Mouse (Mus musculus): ENCODE results near the gene Grap2.

The Grap2 gene

DNA sequence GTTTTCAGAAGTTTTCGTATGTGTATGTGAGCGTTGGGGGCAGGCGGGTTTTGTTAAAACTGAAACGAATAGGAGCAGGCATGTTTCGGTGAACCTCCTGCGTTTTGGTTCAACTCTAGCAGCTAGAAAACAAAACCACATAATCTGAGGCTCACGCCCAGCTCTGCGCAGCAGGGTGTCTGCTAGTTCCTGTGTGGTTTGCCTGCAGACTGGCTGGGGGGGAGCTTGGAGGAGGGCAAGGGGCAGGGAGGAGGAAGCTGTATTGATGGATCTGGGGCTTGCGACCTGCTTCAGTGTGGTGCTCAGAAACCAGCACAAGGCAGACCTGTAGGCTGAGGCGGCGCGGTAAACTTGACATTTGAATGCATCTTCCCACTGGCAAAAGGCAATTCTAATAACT is at the start of gene Grap2:
Gene Grap2, plus strand, starts transcription at position 304 of the 400 bp plus-strand sequence.
- no peak for DNase-seq

GRCm38 (mm10) chr15:80529955-80530869 is 42.2 kb upstream of the Grap2 start:
- DNase-seq: peak; percentile 66

- no peak for DNase-seq
Observed at GRCm38 (mm10) chr15:80531026-80531425, 41.4 kb upstream of the Grap2 start.

GRCm38 (mm10) chr15:80532281-80533072 is 39.9 kb upstream of the Grap2 start:
- DNase-seq: no peak

GRCm38 (mm10) chr15:80533274-80533673 is 39.1 kb upstream of the Grap2 start:
- no peak for DNase-seq

- DNase-seq: peak; percentile 36
Observed at GRCm38 (mm10) chr15:80536051-80536450, 36.3 kb upstream of the Grap2 start.

- no peak for DNase-seq
Observed at GRCm38 (mm10) chr15:80538075-80538474, 34.3 kb upstream of the Grap2 start.

- no peak for DNase-seq
Observed at GRCm38 (mm10) chr15:80538671-80539340, 33.6 kb upstream of the Grap2 start.

- no peak for DNase-seq
Observed at GRCm38 (mm10) chr15:80544115-80544514, 28.3 kb upstream of the Grap2 start.

DNA sequence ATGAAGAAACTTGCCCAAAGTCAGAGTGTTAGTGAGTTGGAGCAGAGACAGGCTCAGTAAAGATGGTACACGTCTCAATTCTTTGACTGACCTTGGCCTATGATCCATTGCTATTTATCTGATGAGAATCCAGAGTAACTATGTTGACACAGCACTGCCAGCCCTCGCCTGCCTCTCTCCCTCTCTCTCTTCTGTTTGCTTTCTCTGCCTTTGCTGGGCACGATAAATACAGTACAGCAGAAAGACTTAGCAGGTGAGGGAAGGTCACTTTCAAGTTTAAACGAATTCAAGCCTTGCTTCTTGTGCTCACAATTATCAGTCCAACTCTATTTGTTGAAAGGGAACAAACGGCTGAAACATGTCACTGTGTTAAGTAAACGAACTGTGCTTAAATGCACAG is 27.0 kb upstream of the Grap2 start:
- no peak for DNase-seq

- DNase-seq: no peak
Observed at GRCm38 (mm10) chr15:80554860-80555822, 17.3 kb upstream of the Grap2 start.

DNA sequence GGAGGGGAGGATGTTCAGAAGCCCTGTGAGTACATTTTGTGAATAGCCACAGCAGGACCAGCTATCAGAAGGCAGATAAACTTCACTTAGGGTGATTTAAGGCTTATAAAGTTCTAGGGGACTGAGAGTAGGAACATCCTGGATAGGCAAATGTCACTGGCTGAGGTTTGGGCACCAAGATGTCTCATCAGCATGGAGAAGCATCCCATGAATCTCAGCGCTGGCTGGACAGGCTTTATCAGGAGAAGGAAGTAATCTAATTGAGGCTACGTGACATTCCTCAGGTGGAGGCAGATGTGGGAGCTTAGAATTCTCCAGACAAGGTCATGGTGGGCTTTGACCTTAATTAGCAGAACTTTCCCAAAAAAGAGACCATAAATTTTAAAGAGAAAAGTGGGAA is 16.4 kb upstream of the Grap2 start:
- no peak for DNase-seq

GRCm38 (mm10) chr15:80557745-80558144 is 14.6 kb upstream of the Grap2 start:
- no peak for DNase-seq

DNA sequence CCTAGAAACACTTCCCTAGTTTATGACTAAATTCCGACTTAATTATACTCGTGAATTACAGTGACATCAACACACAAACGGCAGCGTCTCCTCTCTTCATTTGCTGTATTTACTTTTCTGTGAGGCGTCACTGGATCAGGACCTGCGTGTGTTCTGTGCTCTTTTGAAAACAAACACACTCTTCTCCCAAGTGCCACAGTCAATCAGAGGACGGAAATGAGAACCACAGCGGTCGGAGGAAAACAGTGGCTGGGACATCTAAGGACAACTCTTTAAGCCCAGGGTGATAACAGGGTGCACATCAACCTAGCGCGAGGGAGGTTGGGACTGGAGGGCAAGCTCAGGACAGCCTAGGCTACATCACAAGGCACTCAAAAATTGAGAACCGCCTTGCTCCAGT is 12.9 kb upstream of the Grap2 start:
- DNase-seq: no peak

GRCm38 (mm10) chr15:80559978-80560377 is 12.4 kb upstream of the Grap2 start:
- no peak for DNase-seq

GRCm38 (mm10) chr15:80560646-80561580 is 11.5 kb upstream of the Grap2 start:
- DNase-seq: no peak

DNA sequence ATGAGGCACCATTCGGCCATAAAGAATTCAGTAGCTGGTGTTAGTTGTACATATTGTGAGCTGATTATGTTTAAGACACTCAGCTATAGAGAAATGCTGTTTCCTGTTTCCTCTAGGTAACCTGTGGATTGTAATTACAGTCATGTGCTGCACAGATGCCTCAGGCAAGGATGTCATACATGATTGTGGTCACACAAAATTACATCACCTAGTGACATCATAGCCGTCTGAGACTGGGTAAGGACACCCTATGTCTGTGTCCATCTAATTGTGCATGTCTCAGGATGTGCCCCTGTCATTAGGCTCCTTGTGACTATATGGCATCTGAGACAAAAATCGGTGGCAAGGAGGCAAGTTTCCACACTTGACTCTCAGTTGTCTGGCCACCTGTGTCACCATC is 9.9 kb upstream of the Grap2 start:
- DNase-seq: no peak

DNA sequence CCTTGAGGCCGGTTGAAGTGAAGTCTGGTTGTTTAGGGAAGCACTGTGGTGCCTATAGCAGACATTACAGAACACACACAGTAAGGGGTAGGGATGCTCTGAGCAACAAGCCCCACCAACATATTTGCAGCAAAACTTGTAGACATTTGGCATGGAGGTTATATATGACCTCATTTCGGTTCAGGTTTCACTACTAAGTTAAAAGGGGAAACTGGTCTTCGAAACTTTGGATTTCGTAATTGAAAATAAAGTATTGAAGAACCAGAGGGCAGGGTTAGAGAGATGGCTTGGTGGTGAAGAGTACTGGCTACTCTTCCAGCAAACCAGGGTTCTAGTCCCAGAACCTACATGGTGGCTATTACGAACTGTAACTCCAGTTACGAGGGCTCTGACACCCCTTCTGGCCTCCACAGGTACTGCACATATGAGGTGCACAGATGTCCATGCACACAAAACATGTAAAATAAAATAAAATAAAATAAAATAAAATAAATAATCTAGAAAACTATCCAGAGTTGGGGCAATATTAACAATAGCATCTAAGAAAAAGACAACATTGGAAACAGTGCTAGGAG is 8.7 kb upstream of the Grap2 start:
- no peak for DNase-seq

- DNase-seq: no peak
Observed at GRCm38 (mm10) chr15:80565106-80565665, 7.2 kb upstream of the Grap2 start, which contains the start of gene Enthd1. TSS of gene Enthd1 (minus strand) at chr15:80565156.

DNA sequence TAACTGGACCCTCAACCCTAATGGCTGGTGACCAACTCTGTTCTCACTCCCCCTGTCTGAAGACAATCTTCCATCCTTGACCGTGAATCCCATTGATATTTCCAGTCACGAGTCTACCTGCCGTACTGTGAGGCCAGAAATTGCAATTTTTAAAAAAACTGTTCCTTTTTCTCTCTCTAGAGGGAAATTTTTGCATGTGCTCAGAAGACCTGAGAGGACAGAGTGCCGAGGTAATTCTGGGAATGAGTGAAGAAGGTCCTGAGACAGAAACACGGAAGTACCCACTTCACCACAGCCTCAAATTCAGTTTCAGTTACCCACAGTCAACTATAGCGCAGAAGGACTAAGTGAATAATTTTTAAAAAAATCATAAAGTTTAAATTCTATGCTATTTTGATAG is 5.7 kb upstream of the Grap2 start:
- DNase-seq: no peak

Measured in right cerebral cortex, postnatal 4 days (tissue).